Mouse (Mus musculus) C2C12 (cell line): ENCODE measurements around the gene BC107364. TPM values are rescaled to one million over a fixed set of nuclear protein-coding genes. Genes with fewer than 3 reads are reported as not detected.
"Not testable (repeated sequence)": the region's sequence is repeated elsewhere in the genome, so short reads cannot be mapped to it uniquely, and the experiment has no call there.

Experiments used
- H3K27me3 ChIP-seq: one replicate; pipeline ENCODE4 v1.6.1; 2011; ENCODE audit not compliant: control insufficient read depth, insufficient read depth, insufficient read length
- H3K36me3 ChIP-seq: one replicate; pipeline ENCODE4 v1.6.1; 2011; ENCODE audit not compliant: control insufficient read depth, insufficient read depth
- H3K4me3 ChIP-seq: one replicate; pipeline ENCODE4 v1.5.1; 2011; ENCODE audit warnings: mild to moderate bottlenecking, control low read depth; ENCODE audit not compliant: poor library complexity, insufficient read depth, severe bottlenecking
- H3K79me2 ChIP-seq: one replicate; pipeline ENCODE4 v1.6.1; 2011; ENCODE audit not compliant: control insufficient read depth, insufficient read depth
- H3K79me3 ChIP-seq: one replicate; pipeline ENCODE4 v1.6.1; 2011; ENCODE audit warnings: low read depth, control low read depth
- H3ac ChIP-seq: one replicate; pipeline ENCODE3; 2011; ENCODE audit warnings: low read depth; ENCODE audit not compliant: control insufficient read depth, insufficient read length
- CEBPB ChIP-seq: IDR thresholded peaks from one replicate; pipeline ENCODE4 v1.6.1; 2011; ENCODE audit warnings: low read depth, mild to moderate bottlenecking, control low read depth, moderate library complexity
- CTCF ChIP-seq: IDR thresholded peaks from one replicate; pipeline ENCODE4 v1.5.1; 2011; ENCODE audit not compliant: control insufficient read depth, insufficient read depth, insufficient read length
- FOSL1 ChIP-seq: IDR thresholded peaks from one replicate; pipeline ENCODE4 v1.8.0; 2011; ENCODE audit warnings: mild to moderate bottlenecking, low read length; ENCODE audit not compliant: poor library complexity, insufficient read depth, severe bottlenecking
- MAX ChIP-seq: IDR thresholded peaks from one replicate; pipeline ENCODE4 v1.6.1; 2011; ENCODE audit warnings: mild to moderate bottlenecking, control low read depth
- MYOD1 ChIP-seq: IDR thresholded peaks from one replicate; pipeline ENCODE4 v1.6.1; 2011; ENCODE audit warnings: low read depth; ENCODE audit not compliant: control insufficient read depth, insufficient read length
- MYOG ChIP-seq: IDR thresholded peaks from one replicate; pipeline ENCODE4 v1.6.1; 2011; ENCODE audit not compliant: control insufficient read depth, insufficient read length; ENCODE audit errors: extremely low read depth
- USF1 ChIP-seq: IDR thresholded peaks from one replicate; pipeline ENCODE4 v1.6.1; 2011; ENCODE audit warnings: low read depth, mild to moderate bottlenecking, control low read depth, moderate library complexity
- polyA plus RNA-seq: library from polyadenylated mRNA; unstranded; fragments of >200 nt; fragmentation: generic; extraction: Trizol; gene quantifications from one replicate; pipeline ENCODE4 v1.2.1, GENCODE M21; 2012; ENCODE audit warnings: missing spikeins

The BC107364 gene
- polyA plus RNA-seq, 1 experiment, result not detected

DNA sequence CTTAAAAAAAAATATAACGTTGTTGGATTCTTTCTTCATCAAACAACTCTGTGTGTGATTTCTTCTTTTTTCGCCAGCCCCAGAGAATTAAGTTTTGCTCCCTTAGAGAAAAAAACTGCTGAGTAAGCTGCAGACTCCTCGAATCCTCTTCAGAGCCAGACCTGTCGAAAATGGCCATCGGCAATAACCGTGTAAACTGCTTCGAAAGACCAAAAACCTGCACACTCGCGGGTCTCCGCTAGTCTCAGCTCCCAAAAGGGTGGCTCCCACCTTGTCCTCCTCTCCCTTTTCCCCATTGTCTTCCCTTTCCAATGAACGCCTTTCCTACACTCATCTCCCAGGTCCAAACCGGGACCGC lies 50.7 kb downstream of the BC107364 start:
- Histone ChIP-seq H3K79me2 (no peaks in the 10 kb centered on the region), H3K36me3 (no peaks in the 10 kb centered on the region), H3ac (peak overlapping the region; percentile 10), H3K4me3 (no peak overlapping the region), H3K79me3 (no peaks in the 10 kb centered on the region), H3K27me3 (no peaks in the 10 kb centered on the region)
- TF ChIP-seq MYOG (no peak), USF1 (no peak), MAX (no peak), CEBPB (no peak), FOSL1 (no peak), CTCF (no peak), MYOD1 (no peak)

DNA sequence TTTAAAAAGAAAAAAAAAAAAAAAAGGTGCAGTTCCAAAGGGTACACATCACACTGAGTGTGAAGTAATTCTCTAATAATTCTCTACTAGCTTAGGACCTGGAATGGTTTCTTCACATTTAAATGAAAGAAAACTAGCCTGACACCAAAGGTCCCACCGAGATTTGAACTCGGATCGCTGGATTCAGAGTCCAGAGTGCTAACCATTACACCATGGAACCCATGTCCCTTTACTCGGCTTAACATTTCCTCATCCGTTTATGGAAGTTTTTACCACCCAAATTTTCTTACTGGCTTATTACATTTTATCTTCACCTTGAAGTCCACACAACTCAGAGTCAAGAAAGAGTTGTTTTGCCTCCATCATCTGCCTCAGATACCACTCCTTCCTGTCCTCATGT lies 53.2 kb downstream of the BC107364 start:
- H3K4me3 ChIP-seq, result no peak overlapping the region
- no peaks in the 10 kb centered on the region for H3K27me3 ChIP-seq
- no peaks in the 10 kb centered on the region for H3K36me3 ChIP-seq
- H3K79me3 ChIP-seq, result no peaks in the 10 kb centered on the region
- H3ac ChIP-seq, result no peak overlapping the region
- TF ChIP-seq CEBPB (peak; percentile 1), CTCF (no peak)
- H3K79me2 ChIP-seq, result no peaks in the 10 kb centered on the region

DNA sequence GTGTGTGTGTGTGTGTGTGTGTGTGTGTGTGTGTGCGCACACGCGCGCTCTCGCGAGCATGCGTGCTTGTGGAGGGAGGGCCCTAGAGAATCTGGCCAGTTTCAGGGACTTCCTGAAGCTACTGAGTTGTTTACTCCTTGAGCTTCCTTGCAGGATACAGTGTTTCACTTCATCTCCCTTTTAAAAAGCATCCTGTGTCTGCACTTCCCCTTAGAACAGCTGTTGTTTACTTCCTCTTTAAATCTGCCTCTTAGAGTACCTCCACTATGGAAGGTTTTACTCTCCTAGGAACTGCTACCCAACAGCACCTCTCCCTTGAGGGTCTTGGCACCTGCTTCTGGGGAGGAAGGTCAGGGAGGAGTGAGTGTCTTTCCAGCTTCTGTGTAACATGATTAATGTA lies 55.2 kb downstream of the BC107364 start:
- Histone ChIP-seq H3K4me3 (no peak overlapping the region), H3K79me2 (no peaks in the 10 kb centered on the region), H3K27me3 (no peaks in the 10 kb centered on the region), H3K36me3 (no peaks in the 10 kb centered on the region), H3ac (no peak overlapping the region), H3K79me3 (no peaks in the 10 kb centered on the region)
- TF ChIP-seq CEBPB, result no peak
- no peak for TF ChIP-seq MYOD1
- no peak for TF ChIP-seq USF1
- TF ChIP-seq FOSL1, result no peak

DNA sequence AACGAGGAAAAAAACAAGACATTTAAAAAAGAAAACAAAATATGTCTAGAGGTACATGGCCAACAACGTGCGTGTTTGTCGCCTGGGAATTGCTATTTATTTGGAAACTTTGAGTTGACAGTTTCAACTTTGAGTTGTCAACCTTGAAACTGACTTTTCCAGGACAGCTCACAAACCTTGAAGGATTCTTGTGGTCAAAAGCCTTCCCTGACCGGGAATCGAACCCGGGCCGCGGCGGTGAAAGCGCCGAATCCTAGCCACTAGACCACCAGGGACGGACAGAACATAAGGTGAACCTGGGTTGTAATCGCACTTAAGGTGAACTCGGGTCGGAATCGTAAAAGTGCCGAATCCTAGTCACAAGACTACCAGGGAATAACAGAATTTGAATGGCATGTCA lies 64.9 kb downstream of the BC107364 start:
- H3K79me3 ChIP-seq, H3K4me3 ChIP-seq, H3K36me3 ChIP-seq, H3K27me3 ChIP-seq, H3ac ChIP-seq, H3K79me2 ChIP-seq: not testable (repeated sequence)

Other genes with a start within 250 kb of the BC107364 start
- gene Bola1, start 232.6 kb downstream of the BC107364 start, polyA plus RNA-seq, result 76.1 TPM
- gene Hist2h2ab, start 232.4 kb downstream of the BC107364 start, polyA plus RNA-seq, result 0.18 TPM
- 1.9 TPM for gene Hist2h2ac, start 231.4 kb downstream of the BC107364 start, polyA plus RNA-seq
- 0.98 TPM for gene Hist2h2be, start 231.2 kb downstream of the BC107364 start, polyA plus RNA-seq
- gene Hist2h3c2, start 213.2 kb downstream of the BC107364 start, polyA plus RNA-seq, result 5.1 TPM
- 20.3 TPM for gene Hist2h2aa2, start 212.0 kb downstream of the BC107364 start, polyA plus RNA-seq
- not detected for gene Hist2h2aa1, start 206.8 kb downstream of the BC107364 start, polyA plus RNA-seq
- gene Hist2h3c1, start 205.6 kb downstream of the BC107364 start, polyA plus RNA-seq, result 0.32 TPM
- gene Hist2h4, start 189.0 kb downstream of the BC107364 start, polyA plus RNA-seq, result 0.89 TPM
- gene Hist2h3b, start 183.7 kb downstream of the BC107364 start, polyA plus RNA-seq, result 11.3 TPM
- 3.3 TPM for gene Hist2h2bb, start 182.6 kb downstream of the BC107364 start, polyA plus RNA-seq
- 0.02 TPM for gene Fcgr1, start 158.3 kb downstream of the BC107364 start, polyA plus RNA-seq
- 0.23 TPM for gene Hfe2, start 72.9 kb upstream of the BC107364 start, polyA plus RNA-seq
- 1.2 TPM for gene Txnip, start 105.7 kb upstream of the BC107364 start, polyA plus RNA-seq
- gene Gm16253, start 124.7 kb upstream of the BC107364 start, polyA plus RNA-seq, result 0.20 TPM
- 6.2 TPM for gene Polr3gl, start 141.9 kb upstream of the BC107364 start, polyA plus RNA-seq
- 3.7 TPM for gene Ankrd34a, start 144.3 kb upstream of the BC107364 start, polyA plus RNA-seq
- gene Lix1l, start 148.8 kb upstream of the BC107364 start, polyA plus RNA-seq, result 24.2 TPM
- 80.3 TPM for gene Rbm8a, start 177.6 kb upstream of the BC107364 start, polyA plus RNA-seq
- gene Pex11b, start 183.1 kb upstream of the BC107364 start, polyA plus RNA-seq, result 19.9 TPM
- gene Gm42957, start 183.2 kb upstream of the BC107364 start, polyA plus RNA-seq, result 0.01 TPM
- 1.2 TPM for gene Itga10, start 193.3 kb upstream of the BC107364 start, polyA plus RNA-seq
- gene Ankrd35, start 217.8 kb upstream of the BC107364 start, polyA plus RNA-seq, result 0.09 TPM
- 19.2 TPM for gene Pias3, start 244.1 kb upstream of the BC107364 start, polyA plus RNA-seq